Mouse (Mus musculus) telencephalon, adult 2 months (tissue): ENCODE measurements at regions not wholly inside any gene's neighbourhood (a gene's known extent, or its start where the extent isn't known, plus 50 kb on each side); places are given as distances from the start of the nearest gene placed in this dataset.

ENCODE experiments used
- DNase-seq: peaks from one replicate; pipeline ENCODE4 v3.0.0-alpha.2; 2011; ENCODE audit warnings: low read depth, low spot score

- no peak for DNase-seq
Measured at GRCm38 (mm10) chr13:90497573-90497972, 407.6 kb downstream of the Atp6ap1l start.

DNA sequence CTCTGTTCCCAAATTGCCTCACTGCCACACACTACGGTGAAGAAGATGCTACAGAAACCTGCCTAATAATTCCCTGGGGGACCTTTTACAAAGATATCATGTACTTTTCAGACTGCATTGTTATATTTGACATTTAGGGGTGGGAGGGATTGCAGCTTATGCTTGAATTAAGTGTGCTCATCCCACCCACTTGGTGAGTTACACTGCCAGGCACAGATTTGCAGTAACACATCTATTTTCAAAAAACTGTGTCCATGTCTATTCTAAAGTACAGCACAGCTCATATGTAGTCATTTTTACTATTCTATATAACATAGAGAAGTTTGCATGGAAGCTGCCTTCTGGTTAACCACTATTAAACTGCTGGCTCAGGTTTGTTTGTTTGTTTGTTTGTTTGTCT is 404.3 kb upstream of the Xrcc4 start:
- peak; percentile 34 for DNase-seq

DNA sequence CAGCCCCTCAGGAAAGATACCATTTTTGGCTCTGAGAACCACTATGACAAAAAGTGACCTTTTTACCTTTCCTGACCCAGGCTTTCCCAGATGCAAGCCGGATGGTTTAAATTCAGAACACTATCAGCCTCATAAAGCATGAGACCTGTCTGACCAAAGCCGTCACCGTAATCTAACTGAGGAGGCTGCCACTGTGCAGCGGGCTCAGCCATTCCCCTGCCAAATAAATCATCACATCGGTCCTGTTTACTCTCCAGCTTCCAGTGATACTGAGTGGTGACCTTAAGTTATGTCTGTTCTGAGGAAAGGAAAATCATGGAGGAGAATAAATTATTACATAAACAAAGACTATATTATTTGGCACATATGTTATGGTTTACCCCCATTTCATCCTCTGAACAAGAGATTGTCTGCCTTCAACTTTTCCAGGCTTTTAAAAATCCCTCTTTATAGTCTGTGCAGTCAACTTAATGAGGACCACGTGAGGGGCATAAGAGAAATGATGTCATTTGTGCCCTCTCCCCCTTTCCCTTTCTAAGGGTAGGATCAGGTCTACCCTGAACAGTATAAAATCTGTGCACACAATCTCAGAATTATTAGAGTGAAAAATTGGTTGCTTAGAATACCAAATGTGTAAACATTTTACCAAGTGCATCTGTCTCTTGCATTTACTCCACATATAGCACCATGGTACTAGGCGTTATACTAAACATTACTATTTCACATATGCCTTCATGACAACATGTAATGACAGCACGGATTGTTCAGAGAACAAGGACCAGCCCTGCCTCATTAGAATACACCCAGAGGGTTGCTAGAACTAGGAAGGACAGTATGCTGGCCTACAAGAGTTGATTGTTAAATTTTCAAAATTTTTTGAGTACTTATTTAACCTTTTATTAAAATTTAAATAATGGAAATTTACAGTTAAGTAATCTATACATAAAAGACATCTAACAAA is 401.9 kb upstream of the Xrcc4 start:
- no peak for DNase-seq

- DNase-seq, result no peak
Measured at GRCm38 (mm10) chr13:90480484-90480883, 391.1 kb upstream of the Xrcc4 start.

GRCm38 (mm10) chr13:90476880-90477279 is 387.5 kb upstream of the Xrcc4 start:
- peak; percentile 12 for DNase-seq

GRCm38 (mm10) chr13:90474507-90474906 is 385.1 kb upstream of the Xrcc4 start:
- DNase-seq, result no peak

DNA sequence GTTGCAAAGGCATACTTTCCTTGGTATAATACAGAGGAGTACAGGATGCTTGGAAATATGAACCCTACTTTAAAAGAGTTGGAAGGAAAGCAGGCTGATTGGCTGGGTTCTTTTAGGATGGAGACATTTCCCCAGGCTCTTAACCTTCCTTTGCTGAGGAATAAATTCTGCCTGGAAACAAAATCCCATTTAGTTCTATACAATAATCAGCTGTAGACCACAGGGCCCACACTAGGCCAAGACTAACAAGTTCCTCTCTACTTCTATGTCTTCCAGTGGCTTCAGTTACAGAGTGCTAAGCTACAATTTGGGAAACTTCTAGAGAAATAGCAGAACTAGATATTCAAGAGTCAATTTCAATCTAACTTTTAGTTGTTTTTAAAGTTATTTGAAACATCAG is 384.6 kb upstream of the Xrcc4 start:
- DNase-seq, result no peak

- DNase-seq, result no peak
Measured at GRCm38 (mm10) chr13:90473041-90473825, 383.8 kb upstream of the Xrcc4 start.

DNA sequence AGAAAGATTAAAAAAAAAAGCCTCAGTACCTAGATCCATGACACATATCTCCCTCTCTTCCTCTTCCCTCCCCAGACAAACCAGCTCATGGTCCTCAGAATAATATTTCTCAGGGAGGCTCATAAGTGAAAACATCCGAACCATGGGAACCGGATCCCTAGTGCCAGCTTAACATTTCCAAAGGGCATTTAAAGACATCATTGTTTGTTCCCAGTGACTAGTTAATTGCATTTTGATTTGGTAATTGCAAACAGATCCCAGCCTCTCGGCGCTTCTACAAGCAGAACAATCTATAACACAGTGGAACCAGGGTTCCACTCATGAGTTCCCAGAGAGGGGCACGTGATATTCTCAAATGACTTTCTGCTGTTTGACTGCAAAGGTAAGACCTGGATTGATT is 376.7 kb upstream of the Xrcc4 start:
- DNase-seq, result no peak

GRCm38 (mm10) chr13:90464051-90464450 is 374.6 kb upstream of the Xrcc4 start:
- no peak for DNase-seq

- no peak for DNase-seq
Measured at GRCm38 (mm10) chr13:90463381-90463780, 374.0 kb upstream of the Xrcc4 start.

DNA sequence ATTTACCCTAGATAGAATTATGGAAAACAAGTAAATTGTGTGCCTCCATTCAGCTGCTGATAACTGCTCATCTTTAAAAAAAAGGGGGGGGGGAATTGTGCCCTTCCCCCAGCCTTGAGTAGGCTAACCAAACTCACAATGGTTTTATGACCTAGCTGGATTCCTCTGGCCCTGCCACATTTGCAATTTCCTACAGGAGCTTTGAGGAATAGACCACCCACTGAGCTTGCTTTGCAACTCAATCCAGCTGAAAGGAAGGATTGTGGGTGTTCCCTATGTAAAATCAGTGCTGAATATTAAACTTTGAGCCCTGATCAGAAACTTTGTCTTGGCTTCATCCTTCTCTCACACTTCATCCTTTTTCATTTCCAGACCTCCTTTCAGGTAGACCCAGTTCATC is 365.2 kb upstream of the Xrcc4 start:
- DNase-seq, result no peak

GRCm38 (mm10) chr13:90426901-90427300 is 337.5 kb upstream of the Xrcc4 start:
- no peak for DNase-seq

DNA sequence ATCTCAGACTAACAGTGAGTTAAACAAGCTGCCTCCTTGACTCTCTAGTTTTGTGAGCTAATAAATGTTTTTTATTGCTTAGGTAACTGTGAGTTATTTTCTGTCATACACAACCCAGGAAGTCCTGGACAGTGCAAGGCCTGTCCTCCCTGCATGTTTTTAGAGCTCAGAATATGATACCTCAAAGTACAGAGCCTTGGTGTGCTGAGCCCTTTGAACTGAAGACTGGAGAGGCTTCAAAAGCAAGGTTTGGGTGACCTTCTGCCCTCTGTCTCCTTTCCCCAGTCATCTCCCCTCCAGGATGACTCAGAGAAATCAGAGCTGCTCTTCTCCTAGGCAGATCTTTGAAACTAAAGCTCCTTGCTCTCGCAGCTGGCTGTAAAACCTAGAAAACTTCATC is 336.0 kb upstream of the Xrcc4 start:
- no peak for DNase-seq

DNA sequence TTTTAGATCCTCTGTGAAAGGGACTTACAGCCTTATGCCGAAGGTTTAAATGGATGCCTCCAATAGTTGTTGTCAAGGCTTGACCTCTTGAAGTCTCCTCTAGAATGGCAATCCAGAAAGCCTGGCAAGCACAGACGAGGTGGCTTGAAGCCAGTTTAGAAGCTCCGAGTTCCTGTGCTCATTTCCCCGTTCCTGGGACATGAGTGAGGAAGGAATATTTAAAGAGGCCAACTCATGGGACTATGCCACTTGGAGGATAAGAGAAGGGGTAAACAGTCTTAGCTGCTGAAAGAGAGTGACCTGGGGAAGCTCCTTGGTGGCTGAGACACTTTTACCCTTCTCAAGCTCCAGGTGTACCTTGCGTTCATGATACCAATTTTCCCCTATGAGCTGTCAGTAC is 335.1 kb upstream of the Xrcc4 start:
- DNase-seq, result no peak

- DNase-seq, result no peak
Measured at GRCm38 (mm10) chr13:90420966-90421365, 331.6 kb upstream of the Xrcc4 start.

- DNase-seq, result no peak
Measured at GRCm38 (mm10) chr13:90404392-90404791, 315.0 kb upstream of the Xrcc4 start.

DNA sequence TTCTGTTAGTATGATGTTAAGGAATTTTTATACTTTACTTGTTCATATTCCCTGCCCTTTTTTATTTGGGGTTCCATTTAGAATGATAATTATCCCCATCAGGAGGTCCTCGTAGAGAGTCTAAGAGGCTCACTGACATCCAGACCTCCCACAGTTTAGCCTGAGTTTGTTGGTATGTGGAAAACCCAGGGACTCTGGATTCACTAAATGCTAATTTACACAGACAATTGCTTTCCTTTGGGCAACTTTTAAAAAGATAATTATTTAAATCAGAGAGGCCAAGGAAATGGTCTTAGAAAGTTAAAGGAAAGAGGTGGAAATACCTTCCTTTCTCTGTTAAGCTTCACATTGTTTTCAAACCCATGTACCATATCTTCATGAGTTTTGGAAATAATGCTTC is 312.7 kb upstream of the Xrcc4 start:
- no peak for DNase-seq

DNA sequence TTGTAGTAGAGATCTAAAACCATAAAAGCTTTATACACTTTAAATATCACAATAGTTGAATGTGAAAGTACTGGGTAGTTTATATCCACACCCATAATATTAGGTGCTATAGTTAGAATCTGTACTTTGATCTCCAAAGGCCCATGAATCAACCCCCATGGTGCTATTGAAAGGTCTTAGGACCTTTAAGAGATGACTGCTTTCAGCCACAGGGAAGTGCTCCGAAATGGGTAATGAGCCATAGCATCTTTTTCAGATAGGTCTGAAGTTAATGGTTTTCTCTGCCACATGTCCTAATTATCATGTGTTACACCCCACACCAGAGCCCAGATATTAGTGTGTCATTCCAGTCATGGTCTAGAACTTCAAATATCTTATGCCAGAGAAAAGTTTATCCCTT is 312.1 kb upstream of the Xrcc4 start:
- DNase-seq, result no peak

DNA sequence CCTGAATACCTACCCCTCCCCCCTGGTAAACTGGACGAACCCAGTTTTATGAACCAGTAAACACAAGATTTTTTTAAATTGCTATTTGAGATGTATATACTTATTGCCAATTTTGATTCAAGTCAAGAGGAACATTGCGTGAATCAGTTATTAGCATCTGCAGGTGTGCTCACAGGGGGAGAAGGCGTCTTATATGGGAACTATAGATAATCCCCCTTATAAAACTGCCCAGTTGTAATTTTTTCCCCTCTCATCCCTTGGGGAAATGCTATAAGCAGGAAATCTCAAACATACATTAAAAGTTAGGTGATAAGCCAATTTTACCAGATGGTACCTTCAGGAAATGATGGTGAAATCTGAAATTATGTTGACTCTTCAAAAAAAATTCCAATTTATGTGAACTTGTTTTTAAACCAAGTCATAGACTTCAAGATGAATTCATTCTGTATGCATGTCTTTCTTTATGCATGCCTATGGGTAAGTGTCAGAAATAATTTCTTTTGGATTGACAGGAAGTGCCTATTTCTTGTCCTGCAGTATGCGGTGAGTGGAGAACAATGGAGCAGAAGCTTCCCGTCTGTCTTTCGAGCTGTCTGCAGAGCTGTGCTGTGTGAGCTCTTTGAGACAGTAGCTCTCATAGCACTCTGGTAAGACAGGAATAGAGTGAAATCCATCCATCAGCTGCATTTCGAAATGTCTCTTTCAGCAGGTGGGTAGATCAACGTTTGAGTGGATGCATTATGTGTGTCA is 306.0 kb upstream of the Xrcc4 start:
- no peak for DNase-seq

GRCm38 (mm10) chr13:90394815-90395241 is 305.4 kb upstream of the Xrcc4 start:
- peak; percentile 32 for DNase-seq

DNA sequence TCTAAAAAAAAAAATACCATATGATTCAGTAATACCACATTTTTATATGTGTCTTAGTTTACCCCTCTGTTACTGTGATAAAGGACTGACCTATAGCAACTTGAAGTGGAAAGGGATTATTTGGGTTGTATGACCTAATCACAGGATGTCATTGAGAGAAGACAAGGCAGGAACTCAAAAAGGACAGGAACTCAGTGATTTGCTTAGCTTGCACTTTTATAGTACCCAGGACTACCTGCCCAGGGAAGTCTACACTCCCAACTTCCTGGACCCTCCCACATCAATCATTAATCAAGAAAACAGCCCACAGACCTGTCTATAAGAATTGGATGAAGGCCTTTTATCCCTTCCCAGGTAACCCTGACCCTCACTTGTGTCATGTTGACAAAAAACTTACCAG is 303.0 kb upstream of the Xrcc4 start:
- no peak for DNase-seq
